Mouse (Mus musculus): ENCODE results near the gene Oprm1. TPM values are rescaled to one million over a fixed set of nuclear protein-coding genes. Genes with fewer than 3 reads are reported as not detected.
"Not testable (repeated sequence)": the region's sequence is repeated elsewhere in the genome, so short reads cannot be mapped to it uniquely, and the experiment has no call there.

Gene Oprm1
- polyA plus RNA-seq, 1 experiment from 2014 or later: 0.50 TPM

DNA sequence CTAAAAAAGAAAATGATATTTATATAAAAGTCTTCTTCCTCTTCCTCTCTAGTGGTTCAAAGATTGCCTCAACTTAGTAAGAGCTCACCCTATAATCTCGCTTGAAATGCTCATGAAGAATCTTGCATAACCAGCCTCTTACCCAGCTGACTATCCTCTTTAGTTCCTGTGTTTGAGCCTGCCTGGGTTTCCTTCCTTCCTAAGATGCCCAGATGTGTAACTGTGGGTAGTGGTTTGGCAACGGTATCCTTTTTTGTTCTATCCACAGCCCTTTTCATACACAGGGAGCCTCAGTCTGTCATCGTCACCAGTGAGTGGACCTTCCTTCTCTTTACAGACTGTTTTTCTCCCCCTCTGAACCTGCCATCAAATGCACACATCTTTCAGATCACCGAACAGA is 227.9 kb downstream of the Oprm1 start:
- Histone ChIP-seq H3K4me2 (no peak overlapping the region), H3K4me3 (replicated peaks) (no peak overlapping the region), H3K36me3 (no peaks in the 10 kb centered on the region), H3K27me3 (replicated peaks) (no peaks in the 10 kb centered on the region), H3K9me3 (no peaks in the 10 kb centered on the region), H3K27ac (no peak overlapping the region), H3K4me1 (no peaks in the 10 kb centered on the region), H3K9ac (no peak overlapping the region)
- WGBS: 79% methylated on average over 4 of the region's 4 CpGs
- ATAC-seq (ENCODE audit: insufficient read depth, low FRiP score, low read depth): no peak

DNA sequence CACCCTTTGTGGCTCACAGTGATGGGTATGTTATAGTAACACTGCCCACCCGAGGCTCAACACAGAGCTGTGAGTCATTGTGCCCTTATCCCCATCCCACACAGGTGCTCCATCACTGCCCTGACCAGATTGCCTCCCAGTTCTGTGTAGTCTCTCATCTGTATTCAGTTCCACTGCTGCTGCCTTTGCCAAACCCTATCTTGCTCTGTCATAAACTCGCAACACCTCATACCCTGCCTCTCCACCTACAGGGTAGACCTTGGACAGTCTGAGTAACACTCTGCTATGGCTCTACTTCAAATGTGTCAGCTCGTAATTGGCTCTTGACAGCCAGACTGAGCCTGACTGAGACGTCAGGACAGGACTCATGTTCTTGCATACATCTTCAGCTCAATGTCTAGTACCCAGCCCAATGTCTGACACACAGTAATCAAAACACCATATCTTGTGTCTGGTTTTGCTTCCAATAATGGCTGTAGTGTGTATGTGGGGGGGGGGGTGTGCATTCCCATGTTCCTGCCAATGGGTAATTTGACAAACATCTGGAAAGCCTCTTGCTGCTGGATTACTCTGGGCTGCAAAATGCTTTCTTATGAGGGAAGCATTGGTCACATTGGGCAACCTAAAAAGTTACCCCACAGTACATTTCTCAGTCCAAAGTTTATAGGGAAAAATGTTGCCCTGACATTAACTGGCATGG is 229.2 kb downstream of the Oprm1 start:
- 57% methylated on average over 4 of the region's 4 CpGs for WGBS
- H3K27ac ChIP-seq: no peak overlapping the region
- no peaks in the 10 kb centered on the region for H3K36me3 ChIP-seq
- H3K27me3 ChIP-seq (replicated peaks): no peaks in the 10 kb centered on the region
- ATAC-seq (ENCODE audit: insufficient read depth, low FRiP score, low read depth): no peak
- H3K4me1 ChIP-seq: no peaks in the 10 kb centered on the region
- no peak overlapping the region for H3K4me3 ChIP-seq (replicated peaks)
- no peaks in the 10 kb centered on the region for H3K9me3 ChIP-seq
- no peak overlapping the region for H3K4me2 ChIP-seq
- H3K9ac ChIP-seq: no peak overlapping the region

DNA sequence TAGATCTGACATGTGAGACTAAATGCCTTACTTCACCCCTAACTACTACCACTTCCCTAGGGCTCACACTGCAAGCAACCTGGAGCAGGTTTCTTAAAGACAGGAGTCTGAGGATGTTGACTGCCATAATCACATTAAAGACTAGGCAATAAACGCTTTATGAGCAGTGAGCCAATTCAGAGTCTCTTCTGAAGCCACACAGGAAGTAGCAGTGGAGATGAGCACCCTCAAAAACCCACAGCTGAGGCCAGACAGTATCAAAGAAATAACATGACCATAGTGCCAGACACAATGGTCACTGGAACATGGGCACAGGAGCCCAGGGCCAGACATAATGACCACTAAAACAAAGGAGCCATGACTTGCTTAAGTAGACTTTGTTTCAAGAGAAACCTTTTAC is 230.2 kb downstream of the Oprm1 start:
- Histone ChIP-seq H3K4me1 (no peaks in the 10 kb centered on the region), H3K9me3 (no peaks in the 10 kb centered on the region), H3K27me3 (replicated peaks) (no peaks in the 10 kb centered on the region), H3K27ac (no peak overlapping the region), H3K4me3 (replicated peaks) (no peak overlapping the region), H3K9ac (no peak overlapping the region), H3K36me3 (no peaks in the 10 kb centered on the region), H3K4me2 (no peak overlapping the region)
- no peak for ATAC-seq (ENCODE audit: insufficient read depth, low FRiP score, low read depth)
- WGBS: 76% methylated on average over 1 of the region's 1 CpGs

DNA sequence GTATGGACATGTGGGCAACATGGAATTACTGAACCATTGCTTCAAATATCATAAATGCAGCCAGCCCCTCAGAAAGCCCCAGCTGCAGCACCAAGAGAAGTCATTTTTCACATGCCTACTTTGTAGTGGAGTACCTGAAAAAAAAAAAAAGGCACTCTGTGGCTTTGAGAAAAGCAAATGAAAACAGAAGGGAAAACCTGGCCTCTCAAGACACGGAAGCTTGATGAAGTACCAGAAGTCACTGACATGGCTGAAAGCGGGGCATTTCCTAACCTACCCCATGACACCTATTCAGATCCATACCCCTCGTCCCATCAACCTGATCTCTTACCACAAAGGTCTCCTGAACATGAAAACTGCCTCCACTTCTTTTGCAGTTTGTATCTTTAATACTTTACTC is 238.6 kb downstream of the Oprm1 start:
- Histone ChIP-seq H3K27me3 (replicated peaks) (no peaks in the 10 kb centered on the region), H3K9me3 (no peaks in the 10 kb centered on the region), H3K4me1 (no peaks in the 10 kb centered on the region), H3K27ac (no peak overlapping the region), H3K36me3 (no peaks in the 10 kb centered on the region), H3K9ac (no peak overlapping the region), H3K4me2 (no peak overlapping the region), H3K4me3 (replicated peaks) (no peak overlapping the region)
- ATAC-seq (ENCODE audit: insufficient read depth, low FRiP score, low read depth): no peak
- 69% methylated on average over 3 of the region's 3 CpGs for whole genome bisulfite sequencing

DNA sequence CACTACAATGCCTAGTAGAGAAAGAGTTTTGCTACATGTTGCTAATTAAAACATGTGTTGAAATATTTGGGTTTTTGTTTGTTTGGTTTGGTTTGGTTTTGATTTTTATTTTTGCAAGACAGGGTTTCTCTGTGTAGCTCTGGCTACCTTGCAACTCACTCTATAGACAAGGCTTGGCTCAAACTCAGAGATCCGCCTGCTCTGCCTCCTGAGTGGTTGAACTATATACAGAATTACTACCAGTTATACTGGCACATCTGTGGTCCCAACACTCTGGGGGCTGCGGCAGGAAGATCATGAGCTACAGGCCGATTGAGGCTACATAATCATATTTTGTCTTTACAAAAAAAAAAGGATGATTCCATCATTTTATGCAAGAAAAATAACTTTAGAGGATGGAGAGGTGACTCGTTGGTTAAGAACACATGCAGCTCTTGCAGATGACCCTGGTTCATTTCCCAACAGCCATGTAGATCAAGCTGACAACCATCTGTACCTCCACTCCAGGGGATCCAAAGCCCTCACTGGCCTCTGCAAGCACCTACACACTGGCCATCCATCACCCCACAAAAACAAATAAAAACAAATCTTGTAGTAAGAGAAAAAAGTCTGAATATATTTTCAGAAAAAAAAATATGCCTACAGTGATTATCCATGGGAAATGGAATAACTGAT is 240.4 kb downstream of the Oprm1 start:
- no peak overlapping the region for H3K27ac ChIP-seq
- no peaks in the 10 kb centered on the region for H3K27me3 ChIP-seq (replicated peaks)
- no peak overlapping the region for H3K9ac ChIP-seq
- 82% methylated on average over 4 of the region's 4 CpGs for WGBS
- ATAC-seq (ENCODE audit: insufficient read depth, low FRiP score, low read depth): no peak
- H3K4me2 ChIP-seq: no peak overlapping the region
- H3K36me3 ChIP-seq: no peaks in the 10 kb centered on the region
- H3K4me1 ChIP-seq: no peaks in the 10 kb centered on the region
- no peaks in the 10 kb centered on the region for H3K9me3 ChIP-seq
- H3K4me3 ChIP-seq (replicated peaks): no peak overlapping the region

DNA sequence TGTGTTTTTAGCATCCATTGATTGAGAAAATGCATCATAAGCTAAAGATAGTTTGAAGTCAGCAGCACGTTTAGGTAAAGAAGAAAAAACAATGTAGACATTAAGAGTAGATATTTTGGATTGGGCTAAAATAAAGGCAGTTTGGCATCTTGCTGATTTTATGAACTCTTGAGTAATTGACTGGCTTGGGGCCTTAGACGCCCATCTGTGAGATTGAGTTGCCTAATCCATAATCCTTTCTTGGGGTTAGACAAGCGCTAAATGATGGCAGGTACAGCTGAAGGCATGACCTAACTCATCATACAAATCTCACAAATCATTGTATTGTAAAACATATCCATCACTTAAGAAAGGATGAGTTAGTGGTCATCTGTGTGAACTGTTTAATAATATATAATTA is 241.0 kb downstream of the Oprm1 start:
- WGBS: 85% methylated on average over 3 of the region's 3 CpGs
- H3K9me3 ChIP-seq: no peaks in the 10 kb centered on the region
- no peak overlapping the region for H3K27ac ChIP-seq
- ATAC-seq (ENCODE audit: insufficient read depth, low FRiP score, low read depth): no peak
- no peak overlapping the region for H3K4me2 ChIP-seq
- no peak overlapping the region for H3K9ac ChIP-seq
- H3K4me1 ChIP-seq: no peaks in the 10 kb centered on the region
- H3K4me3 ChIP-seq (replicated peaks): no peak overlapping the region
- H3K27me3 ChIP-seq (replicated peaks): no peaks in the 10 kb centered on the region
- H3K36me3 ChIP-seq: no peaks in the 10 kb centered on the region

GRCm38 (mm10) chr10:7003898-7004297 is 245.6 kb downstream of the Oprm1 start:
- not testable (repeated sequence) for H3K4me1 ChIP-seq; H3K4me2 ChIP-seq; H3K27me3 ChIP-seq (replicated peaks); H3K36me3 ChIP-seq; H3K4me3 ChIP-seq (replicated peaks); H3K27ac ChIP-seq; H3K9ac ChIP-seq; ATAC-seq (ENCODE audit: insufficient read depth, low FRiP score, low read depth); H3K9me3 ChIP-seq

- no peak overlapping the region for H3K27ac ChIP-seq
- H3K4me2 ChIP-seq: no peak overlapping the region
- no peak for ATAC-seq (ENCODE audit: insufficient read depth, low FRiP score, low read depth)
- H3K4me3 ChIP-seq (replicated peaks): no peak overlapping the region
- no peaks in the 10 kb centered on the region for H3K9me3 ChIP-seq
- no peak overlapping the region for H3K9ac ChIP-seq
- no peaks in the 10 kb centered on the region for H3K4me1 ChIP-seq
- no peaks in the 10 kb centered on the region for H3K27me3 ChIP-seq (replicated peaks)
- H3K36me3 ChIP-seq: no peaks in the 10 kb centered on the region
- 38% methylated on average over 5 of the region's 5 CpGs for WGBS
Observed at GRCm38 (mm10) chr10:7004980-7005538, 246.8 kb downstream of the Oprm1 start.

GRCm38 (mm10) chr10:7010543-7010942 is 252.2 kb downstream of the Oprm1 start:
- no peak for ATAC-seq (ENCODE audit: insufficient read depth, low FRiP score, low read depth)
- no peaks in the 10 kb centered on the region for H3K27me3 ChIP-seq (replicated peaks)
- H3K27ac ChIP-seq: no peak overlapping the region
- no peak overlapping the region for H3K4me3 ChIP-seq (replicated peaks)
- no peaks in the 10 kb centered on the region for H3K36me3 ChIP-seq
- H3K9me3 ChIP-seq: no peaks in the 10 kb centered on the region
- no peak overlapping the region for H3K4me2 ChIP-seq
- H3K4me1 ChIP-seq: no peaks in the 10 kb centered on the region
- 73% methylated on average over 8 of the region's 8 CpGs for WGBS
- H3K9ac ChIP-seq: no peak overlapping the region

GRCm38 (mm10) chr10:7015199-7015598 is 256.9 kb downstream of the Oprm1 start:
- no peaks in the 10 kb centered on the region for H3K4me1 ChIP-seq
- no peak for ATAC-seq (ENCODE audit: insufficient read depth, low FRiP score, low read depth)
- no peak overlapping the region for H3K9ac ChIP-seq
- no peaks in the 10 kb centered on the region for H3K9me3 ChIP-seq
- no peak overlapping the region for H3K4me2 ChIP-seq
- no peaks in the 10 kb centered on the region for H3K27me3 ChIP-seq (replicated peaks)
- no peak overlapping the region for H3K27ac ChIP-seq
- no peaks in the 10 kb centered on the region for H3K36me3 ChIP-seq
- H3K4me3 ChIP-seq (replicated peaks): no peak overlapping the region
- WGBS: 38% methylated on average over 1 of the region's 1 CpGs

GRCm38 (mm10) chr10:7019781-7020386 is 261.6 kb downstream of the Oprm1 start:
- peak overlapping the region; percentile 18 for H3K27ac ChIP-seq
- ATAC-seq (ENCODE audit: insufficient read depth, low FRiP score, low read depth): peak; percentile 56; the same call in 1 of the 2 replicates
- H3K4me3 ChIP-seq (replicated peaks): no peak overlapping the region
- H3K9me3 ChIP-seq: no peaks in the 10 kb centered on the region
- H3K27me3 ChIP-seq (replicated peaks): no peaks in the 10 kb centered on the region
- no peak overlapping the region for H3K9ac ChIP-seq
- H3K4me2 ChIP-seq: no peak overlapping the region
- 41% methylated on average over 7 of the region's 7 CpGs for WGBS
- H3K4me1 ChIP-seq: no peaks in the 10 kb centered on the region
- H3K36me3 ChIP-seq: no peaks in the 10 kb centered on the region

GRCm38 (mm10) chr10:7020551-7020950 is 262.2 kb downstream of the Oprm1 start:
- ATAC-seq (ENCODE audit: insufficient read depth, low FRiP score, low read depth): no peak
- H3K4me1 ChIP-seq: no peaks in the 10 kb centered on the region
- no peak overlapping the region for H3K27ac ChIP-seq
- H3K4me2 ChIP-seq: no peak overlapping the region
- no peak overlapping the region for H3K9ac ChIP-seq
- no peaks in the 10 kb centered on the region for H3K27me3 ChIP-seq (replicated peaks)
- no peaks in the 10 kb centered on the region for H3K9me3 ChIP-seq
- WGBS: 60% methylated on average over 9 of the region's 9 CpGs
- H3K36me3 ChIP-seq: no peaks in the 10 kb centered on the region
- no peak overlapping the region for H3K4me3 ChIP-seq (replicated peaks)

Measured in stomach, embryonic 15.5 days (tissue).